In genomic region chr7:96511953-96512511, GRCm38 (mm10) we compare ENCODE assay signal across 14 mouse cellular contexts.
DNase-seq lines count a peak whose midpoint lies in the region; ATAC-seq lines count a peak whose summit lies in the region.
"Had no signal": no experiment of that assay in that cellular context is flagged by ENCODE, and none has a peak within 500 bp of the region (broad histone marks: within the 10 kb centered on the region; RNA-seq: fewer than 3 reads in every experiment).

No protein-coding gene starts in this region.

- H3K27ac ChIP-seq in kidney, embryonic 15.5 days: peak overlapping the region; percentile 70
- H3K27ac ChIP-seq in embryonic facial prominence, embryonic 11.5 days (replicated peaks; ENCODE audit: low read depth, low read length): no peak overlapping the region
- H3K27ac ChIP-seq in forebrain, embryonic 13.5 days: peak overlapping the region; percentile 62
- H3K27ac ChIP-seq in midbrain, embryonic 15.5 days: 0 out of 2 replicates have a peak overlapping the region, but pooled peaks have one; percentile 31
- no peak overlapping the region for H3K27ac ChIP-seq in liver, embryonic 12.5 days

- H3K36me3 ChIP-seq in kidney, embryonic 15.5 days: no peaks in the 10 kb centered on the region
- no peaks in the 10 kb centered on the region for H3K36me3 ChIP-seq in embryonic facial prominence, embryonic 11.5 days (replicated peaks; ENCODE audit: control insufficient read depth, insufficient read depth, low read depth, low read length)
- H3K36me3 ChIP-seq in forebrain, embryonic 13.5 days (ENCODE audit: poor library complexity, severe bottlenecking): no peaks in the 10 kb centered on the region
- no peaks in the 10 kb centered on the region for H3K36me3 ChIP-seq in midbrain, embryonic 15.5 days (replicated peaks)
- H3K36me3 ChIP-seq in liver, embryonic 12.5 days: no peaks in the 10 kb centered on the region

- no peak overlapping the region for H3K9ac ChIP-seq in kidney, embryonic 15.5 days
- no peak overlapping the region for H3K9ac ChIP-seq in embryonic facial prominence, embryonic 11.5 days (replicated peaks; ENCODE audit: low read length)
- H3K9ac ChIP-seq in forebrain, embryonic 13.5 days: no peak overlapping the region
- no peak overlapping the region for H3K9ac ChIP-seq in midbrain, embryonic 15.5 days
- H3K9ac ChIP-seq in liver, embryonic 12.5 days: no peak overlapping the region

- no peaks in the 10 kb centered on the region; the same call in 1 of the 2 replicates for H3K9me3 ChIP-seq in kidney, embryonic 15.5 days (replicated peaks)
- no peaks in the 10 kb centered on the region for H3K9me3 ChIP-seq in embryonic facial prominence, embryonic 11.5 days (replicated peaks; ENCODE audit: control insufficient read depth, low read length)
- no peaks in the 10 kb centered on the region for H3K9me3 ChIP-seq in forebrain, embryonic 13.5 days (replicated peaks)
- no peaks in the 10 kb centered on the region for H3K9me3 ChIP-seq in midbrain, embryonic 15.5 days
- no peaks in the 10 kb centered on the region for H3K9me3 ChIP-seq in liver, embryonic 12.5 days (replicated peaks)

- peak; percentile 66 for ATAC-seq in kidney, embryonic 15.5 days (replicated peaks; ENCODE audit: low FRiP score)
- ATAC-seq in embryonic facial prominence, embryonic 11.5 days (replicated peaks; ENCODE audit: insufficient number of reproducible peaks, low FRiP score, low TSS enrichment, low read depth): 0 out of 2 replicates have a peak, but pooled peaks have one; percentile 17
- peak; percentile 81 for ATAC-seq in forebrain, embryonic 13.5 days
- ATAC-seq in midbrain, embryonic 15.5 days (replicated peaks): peak; percentile 62
- ATAC-seq in liver, embryonic 12.5 days: no peak
- ATAC-seq in cerebellum, adult (ENCODE audit: insufficient number of reproducible peaks, low FRiP score, low TSS enrichment): no peak
- ATAC-seq: lung, postnatal 0 days had no signal

- peaks cover 32% of the 10 kb centered on the region for H3K4me1 ChIP-seq in kidney, embryonic 15.5 days
- no peaks in the 10 kb centered on the region for H3K4me1 ChIP-seq in embryonic facial prominence, embryonic 11.5 days (ENCODE audit: control insufficient read depth, insufficient read depth, low read length)
- H3K4me1 ChIP-seq in forebrain, embryonic 13.5 days: peaks cover 27% of the 10 kb centered on the region
- peaks cover 16% of the 10 kb centered on the region for H3K4me1 ChIP-seq in midbrain, embryonic 15.5 days
- no peaks in the 10 kb centered on the region for H3K4me1 ChIP-seq in liver, embryonic 12.5 days

- H3K27me3 ChIP-seq in kidney, embryonic 15.5 days: no peaks in the 10 kb centered on the region
- H3K27me3 ChIP-seq in embryonic facial prominence, embryonic 11.5 days (ENCODE audit: control insufficient read depth, insufficient read depth, low read length): no peaks in the 10 kb centered on the region
- H3K27me3 ChIP-seq in forebrain, embryonic 13.5 days: no peaks in the 10 kb centered on the region
- no peaks in the 10 kb centered on the region for H3K27me3 ChIP-seq in midbrain, embryonic 15.5 days (replicated peaks)
- H3K27me3 ChIP-seq in liver, embryonic 12.5 days (replicated peaks): no peaks in the 10 kb centered on the region
- H3K27me3 ChIP-seq: CH12.LX had no signal

- DNase-seq in kidney, adult 11 months: no peak
- DNase-seq in embryonic facial prominence, embryonic 11.5 days (ENCODE audit: low spot score): no peak
- DNase-seq in cerebellum, postnatal 36 days: no peak
- DNase-seq: cerebellum, adult 9-11 months; heart, adult 11 months; right cerebral cortex, adult 18-20 months had no signal

- WGBS in kidney, embryonic 15.5 days: 60% methylated on average over 14 of the region's 14 CpGs
- WGBS in embryonic facial prominence, embryonic 11.5 days: 78% methylated on average over 14 of the region's 14 CpGs
- WGBS in forebrain, embryonic 13.5 days: 42% methylated on average over 14 of the region's 14 CpGs
- WGBS in midbrain, embryonic 15.5 days: 48% methylated on average over 14 of the region's 14 CpGs
- WGBS in liver, embryonic 12.5 days (ENCODE audit: insufficient replicate concordance): 77% methylated on average over 14 of the region's 14 CpGs

- H3K4me2 ChIP-seq in kidney, embryonic 15.5 days: no peak overlapping the region
- no peak overlapping the region for H3K4me2 ChIP-seq in embryonic facial prominence, embryonic 11.5 days (ENCODE audit: low read depth, low read length)
- H3K4me2 ChIP-seq in forebrain, embryonic 13.5 days: peak overlapping the region; percentile 30
- H3K4me2 ChIP-seq in midbrain, embryonic 15.5 days: 0 out of 2 replicates have a peak overlapping the region, but pooled peaks have one; percentile 17
- H3K4me2 ChIP-seq in liver, embryonic 12.5 days: no peak overlapping the region

- no peak overlapping the region for H3K4me3 ChIP-seq in kidney, embryonic 15.5 days (replicated peaks)
- H3K4me3 ChIP-seq in embryonic facial prominence, embryonic 11.5 days (ENCODE audit: low read depth, low read length): no peak overlapping the region
- H3K4me3 ChIP-seq in forebrain, embryonic 13.5 days: no peak overlapping the region
- no peak overlapping the region for H3K4me3 ChIP-seq in midbrain, embryonic 15.5 days
- H3K4me3 ChIP-seq in liver, embryonic 12.5 days: no peak overlapping the region
- H3K4me3 ChIP-seq: myocyte had no signal

Comparison
In these comparisons a context has a peak if more than half of its experiments do, and no peak if none do; other contexts are left out.
1. ATAC-seq: peak in kidney, embryonic 15.5 days (single experiment), embryonic facial prominence, embryonic 11.5 days (single experiment), forebrain, embryonic 13.5 days (single experiment) and midbrain, embryonic 15.5 days (single experiment); none in liver, embryonic 12.5 days (single experiment) and cerebellum, adult (single experiment).
2. H3K27ac ChIP-seq: peak in kidney, embryonic 15.5 days (single experiment), forebrain, embryonic 13.5 days (single experiment) and midbrain, embryonic 15.5 days (single experiment); none in embryonic facial prominence, embryonic 11.5 days (single experiment) and liver, embryonic 12.5 days (single experiment).
3. H3K4me2 ChIP-seq: peak in forebrain, embryonic 13.5 days (single experiment) and midbrain, embryonic 15.5 days (single experiment); none in kidney, embryonic 15.5 days (single experiment), embryonic facial prominence, embryonic 11.5 days (single experiment) and liver, embryonic 12.5 days (single experiment).